Mouse (Mus musculus) CH12.LX (cell line): ENCODE results near the gene Rgs14.
A peak's percentile ranks its signal among the peaks of the same experiment; 100 is the strongest.

Experiments
- CTCF ChIP-seq, 2 experiments: IDR thresholded peaks in 1 of 2; conservative IDR thresholded peaks in 1 of 2; 2 replicates each; pipeline ENCODE4 v1.5.1; 2011 to 2012; ENCODE audit warnings: low read depth in 2 of 2, low read length in 2 of 2, improper control_type of control experiment in 1 of 2, inconsistent platforms in 1 of 2, mild to moderate bottlenecking in 1 of 2, moderate library complexity in 1 of 2
- ETS1 ChIP-seq: conservative IDR thresholded peaks from 2 replicates; pipeline ENCODE4 v1.6.1; 2012; ENCODE audit warnings: low read depth, mild to moderate bottlenecking, inconsistent platforms, low read length, improper control_type of control experiment, moderate library complexity
- JUND ChIP-seq: conservative IDR thresholded peaks from 2 replicates; pipeline ENCODE4 v1.6.1; 2011; ENCODE audit warnings: low read depth, low read length, improper control_type of control experiment
- POLR2A ChIP-seq: IDR thresholded peaks from 2 replicates; pipeline ENCODE4 v1.6.1; 2011; ENCODE audit warnings: low read depth, mild to moderate bottlenecking, improper control_type of control experiment, low read length
- POLR2AphosphoS2 ChIP-seq: IDR thresholded peaks from 2 replicates; pipeline ENCODE4 v1.6.1; 2011; ENCODE audit warnings: low read depth, low read length, improper control_type of control experiment

DNA sequence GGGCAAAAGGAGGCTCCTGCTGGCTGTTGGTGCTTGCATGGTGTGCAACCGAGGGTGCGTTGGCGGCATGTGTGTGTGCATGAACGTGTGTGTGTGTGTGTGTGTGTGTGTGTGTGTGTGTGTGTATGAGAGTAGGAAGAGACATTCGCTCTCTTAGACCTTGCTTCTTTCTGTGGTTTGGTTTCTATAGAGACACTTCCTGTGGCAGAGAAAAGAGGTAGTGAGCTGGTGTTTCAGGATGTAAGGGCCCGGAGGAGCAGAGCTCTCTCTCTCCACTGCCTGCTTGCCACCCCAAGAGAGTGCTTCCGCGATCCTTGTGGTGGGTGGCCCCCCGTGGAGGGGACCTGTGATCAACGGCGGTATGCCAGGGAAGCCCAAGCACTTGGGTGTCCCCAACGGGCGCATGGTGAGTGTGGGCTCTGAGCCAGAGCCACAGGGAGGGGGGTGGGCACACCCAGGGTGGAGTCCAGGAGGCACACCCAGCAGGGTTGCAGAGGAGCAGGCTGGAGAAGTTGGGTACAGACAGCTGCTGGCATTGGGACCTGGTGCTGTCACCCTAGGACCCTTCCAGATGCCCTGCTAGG lies at the start of gene Rgs14:
- TF ChIP-seq POLR2A (peak; percentile 71), JUND (no peak; the same call in 1 of the 2 replicates), ETS1 (0 out of 2 replicates have a peak, but pooled peaks have one; percentile 22), POLR2AphosphoS2 (no peak), CTCF (conservative IDR thresholded peaks at IDR 0.05 in 1 of 2, IDR thresholded peaks at IDR 0.05 in 1 of 2; ENCODE audit: low read depth in 2 of 2, low read length in 2 of 2) (no peak)
